Mouse (Mus musculus) layer of hippocampus, postnatal 14 days (tissue): ENCODE measurements at regions not wholly inside any gene's neighbourhood (a gene's known extent, or its start where the extent isn't known, plus 50 kb on each side); places are given as distances from the start of the nearest gene placed in this dataset.

Experiments
- DNase-seq, 2 experiments: peaks; one replicate each; pipeline ENCODE4 v3.0.0; 2021 to 2022; ENCODE audit warnings: low spot score in 2 of 2, mixed read lengths in 1 of 2

GRCm38 (mm10) chrX:142540264-142540663 is 140.9 kb upstream of the Tmem164 start:
- peak; percentile 46 to 64 for DNase-seq

DNA sequence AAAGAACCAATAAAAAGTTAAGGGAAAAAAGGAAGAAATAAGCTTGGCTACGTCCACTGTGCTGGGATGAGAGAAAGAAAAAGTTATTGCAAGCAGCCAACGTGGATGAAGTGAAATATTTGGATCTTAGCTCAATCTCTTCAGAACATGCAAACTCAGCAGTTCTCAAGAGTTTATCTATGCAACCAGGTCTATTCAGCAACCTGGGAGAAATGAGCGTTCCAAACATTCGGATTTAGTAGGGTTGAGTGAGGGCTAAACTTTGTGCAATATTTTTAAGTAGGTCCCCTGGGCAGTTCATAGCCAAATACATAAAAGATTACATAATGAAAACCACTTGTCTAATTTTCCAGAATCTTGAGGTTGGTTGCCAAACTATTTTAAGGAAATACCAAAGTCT is 129.0 kb upstream of the Tmem164 start:
- no peak for DNase-seq

- DNase-seq: peak in 1 of 2 experiments; percentile 42
Observed at GRCm38 (mm10) chrX:142554161-142554560, 127.0 kb upstream of the Tmem164 start.

DNA sequence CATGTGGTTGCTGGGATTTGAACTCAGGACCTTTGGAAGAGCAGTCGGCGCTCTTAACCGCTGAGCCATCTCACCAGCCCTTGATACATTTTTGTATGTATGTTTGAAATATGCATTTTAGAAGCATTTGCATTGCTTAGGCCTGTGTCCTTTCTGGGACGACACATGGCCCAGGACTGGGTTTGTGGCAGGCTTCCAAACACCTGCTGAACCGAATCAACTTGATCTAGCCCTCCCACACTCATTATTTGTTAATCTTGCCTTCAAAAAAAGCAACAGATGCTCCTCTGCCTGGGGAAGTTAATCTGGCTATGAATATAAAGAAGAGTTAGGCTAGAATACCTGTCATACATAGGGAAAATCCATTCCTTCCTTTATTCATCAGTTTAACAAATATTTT is 123.7 kb upstream of the Tmem164 start:
- no peak for DNase-seq

GRCm38 (mm10) chrX:142560209-142560912 is 120.8 kb upstream of the Tmem164 start:
- DNase-seq: peak in 1 of 2 experiments; percentile 10

GRCm38 (mm10) chrX:142561788-142562187 is 119.4 kb upstream of the Tmem164 start:
- DNase-seq: no peak

GRCm38 (mm10) chrX:142564186-142564585 is 117.0 kb upstream of the Tmem164 start:
- DNase-seq: no peak

DNA sequence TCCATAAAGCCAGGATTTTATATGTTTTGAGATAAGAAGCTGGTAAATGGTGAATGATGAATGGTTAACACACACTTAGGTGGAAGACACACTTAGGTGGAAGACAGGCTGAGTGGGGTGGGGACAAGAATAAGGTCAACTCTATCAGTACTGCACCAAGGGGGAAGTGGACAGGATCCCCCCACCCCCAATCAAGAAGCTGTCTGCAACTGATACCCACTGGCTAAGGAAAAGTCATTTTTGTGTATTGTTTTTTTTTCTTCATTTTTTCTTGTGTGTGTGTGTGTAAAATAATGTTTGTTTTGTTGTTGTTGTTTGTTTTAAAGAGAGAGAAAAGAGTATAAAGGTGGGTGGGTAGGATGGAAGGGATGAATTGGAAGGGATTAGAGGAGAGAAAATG is 109.4 kb upstream of the Tmem164 start:
- DNase-seq: no peak

DNA sequence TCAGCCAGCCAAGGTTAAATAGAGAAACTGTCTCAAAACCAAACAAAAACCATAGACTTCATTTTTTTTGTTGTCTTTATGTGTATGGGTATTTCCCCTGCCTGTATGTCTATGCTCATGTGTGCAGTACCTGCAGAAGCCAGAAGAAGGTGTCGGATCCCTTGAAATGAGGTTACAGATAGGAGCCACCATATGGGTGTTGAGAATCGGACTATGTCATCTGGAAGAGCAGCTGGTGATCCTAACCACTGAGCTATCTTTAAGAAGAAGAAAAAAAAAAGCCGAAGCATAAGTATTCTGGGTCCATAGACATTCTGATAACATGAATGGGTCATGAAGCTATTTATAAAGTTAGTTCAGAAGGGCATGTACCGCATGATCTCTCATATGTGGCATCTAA is 107.2 kb upstream of the Tmem164 start:
- DNase-seq: no peak

DNA sequence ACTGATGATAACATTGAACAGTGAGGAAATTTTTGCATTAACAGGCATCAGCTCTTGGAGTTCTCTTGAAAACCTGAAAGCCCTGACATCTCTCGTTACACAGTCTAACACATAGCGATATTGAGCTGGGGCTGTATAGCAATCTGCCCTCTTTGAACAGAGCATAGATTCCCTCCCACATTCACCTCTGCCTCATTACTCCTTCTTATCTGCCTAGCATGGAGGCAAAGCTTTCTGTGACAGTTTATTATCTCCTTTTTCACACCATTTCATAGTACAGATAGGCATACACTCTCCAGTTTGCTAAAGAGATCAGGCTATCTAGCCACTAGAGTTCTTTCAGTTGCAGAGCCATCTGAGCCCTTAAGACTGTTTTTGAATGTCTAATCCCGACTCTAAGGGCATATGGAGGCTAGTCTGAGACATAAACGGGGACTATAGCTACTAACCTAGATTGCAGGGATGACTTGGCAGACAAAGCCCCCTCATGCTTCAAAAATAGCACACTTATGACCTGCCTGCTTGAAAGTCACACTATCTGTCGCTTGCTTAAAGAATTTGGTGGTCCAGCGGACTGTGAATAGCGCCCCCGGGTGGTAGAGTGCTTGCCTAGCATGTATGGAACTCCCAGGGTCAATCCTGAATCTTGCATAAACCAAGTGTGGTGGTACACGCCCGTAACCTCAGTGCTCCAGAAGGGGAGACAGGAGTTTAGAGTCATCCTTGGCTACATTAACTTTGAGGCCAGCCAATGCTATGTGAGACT is 106.1 kb upstream of the Tmem164 start:
- DNase-seq: no peak

DNA sequence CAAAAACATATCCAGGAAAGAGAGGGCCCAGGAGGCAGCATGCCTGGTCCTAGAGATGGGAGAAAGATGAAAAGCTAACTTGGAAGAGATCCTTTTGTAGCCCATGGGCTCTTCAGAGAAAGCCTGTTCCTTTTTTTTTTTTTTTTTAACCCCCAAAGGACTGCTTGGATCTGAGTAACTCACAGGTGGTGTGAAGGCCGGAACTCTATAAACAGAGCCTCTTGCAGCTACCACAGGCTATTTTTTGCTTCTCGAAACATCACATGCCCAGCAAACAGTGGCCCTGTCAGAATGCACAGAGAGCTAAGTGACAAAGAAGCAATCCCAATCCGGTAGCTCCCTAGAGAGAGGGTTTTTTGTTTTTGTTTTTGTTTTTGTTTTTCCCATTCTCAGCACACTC is 105.1 kb upstream of the Tmem164 start:
- DNase-seq: no peak

DNA sequence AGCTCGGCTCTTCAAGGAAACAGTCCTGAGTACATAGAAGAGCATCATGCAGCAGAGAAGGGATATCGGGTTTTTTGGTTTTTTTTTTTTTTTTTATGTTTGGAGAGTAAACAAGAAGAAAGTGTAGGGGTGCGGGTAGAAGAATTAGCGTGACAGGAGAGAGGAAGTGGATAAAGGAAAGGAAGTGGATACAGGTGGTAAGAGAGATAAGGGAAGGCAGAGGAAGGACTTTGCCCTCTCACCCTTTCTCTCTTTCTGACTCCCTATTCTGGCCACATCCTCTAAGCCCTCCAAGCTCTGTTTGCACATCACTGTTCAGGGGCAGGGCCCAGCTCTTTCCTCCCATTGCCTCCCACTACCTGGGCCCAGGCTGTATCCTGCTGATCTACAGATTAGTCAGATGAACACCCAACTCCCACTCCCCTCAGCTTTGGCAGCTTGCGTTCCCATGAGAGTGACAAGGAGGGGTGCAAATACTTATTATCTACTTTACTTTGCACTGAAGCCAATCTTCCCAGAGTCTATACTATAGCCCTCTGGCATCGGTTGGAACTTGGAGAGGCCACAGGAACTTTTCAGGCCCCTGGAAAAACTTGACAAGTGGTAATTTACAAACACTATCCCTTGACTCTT is 103.6 kb upstream of the Tmem164 start:
- no peak for DNase-seq

DNA sequence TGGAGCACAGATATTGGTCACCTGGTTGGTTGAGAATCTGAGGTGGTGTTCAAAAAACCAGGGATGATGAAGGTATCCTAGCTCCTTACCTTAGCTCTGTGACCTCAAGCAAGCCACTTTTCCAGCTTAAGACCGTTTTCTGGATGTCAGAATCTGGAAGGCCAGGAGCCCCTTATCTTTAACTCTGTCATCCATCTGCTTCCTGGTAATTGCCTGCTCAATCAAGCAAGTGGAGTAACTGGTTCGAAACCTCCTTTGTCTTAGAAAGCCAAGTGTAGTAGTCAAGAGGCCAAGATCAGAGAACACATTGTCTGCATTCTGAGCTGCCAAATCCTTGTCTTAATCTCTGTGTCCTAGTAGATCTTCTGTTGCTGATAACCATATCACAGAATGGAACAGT is 95.9 kb upstream of the Tmem164 start:
- DNase-seq: no peak

GRCm38 (mm10) chrX:142599377-142599776 is 81.8 kb upstream of the Tmem164 start:
- no peak for DNase-seq

DNA sequence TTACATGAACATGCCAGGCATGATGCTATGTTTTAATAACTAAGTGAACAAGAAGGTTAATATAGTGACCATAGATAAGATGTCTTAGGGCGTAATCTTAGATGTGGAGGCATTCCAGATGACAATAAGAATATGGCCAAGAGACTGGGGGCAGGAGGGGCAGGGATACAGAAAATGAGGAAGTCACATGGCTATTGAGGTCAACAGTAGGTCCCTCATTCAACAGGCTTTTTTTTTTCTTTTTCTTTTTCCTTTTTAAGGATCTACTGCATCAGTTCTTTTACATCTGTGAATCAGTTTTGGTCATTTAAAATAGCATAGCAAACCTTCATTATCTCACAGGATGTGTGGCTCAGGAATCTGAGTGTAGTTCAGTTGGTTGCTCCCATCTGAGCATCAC is 80.4 kb upstream of the Tmem164 start:
- no peak for DNase-seq

DNA sequence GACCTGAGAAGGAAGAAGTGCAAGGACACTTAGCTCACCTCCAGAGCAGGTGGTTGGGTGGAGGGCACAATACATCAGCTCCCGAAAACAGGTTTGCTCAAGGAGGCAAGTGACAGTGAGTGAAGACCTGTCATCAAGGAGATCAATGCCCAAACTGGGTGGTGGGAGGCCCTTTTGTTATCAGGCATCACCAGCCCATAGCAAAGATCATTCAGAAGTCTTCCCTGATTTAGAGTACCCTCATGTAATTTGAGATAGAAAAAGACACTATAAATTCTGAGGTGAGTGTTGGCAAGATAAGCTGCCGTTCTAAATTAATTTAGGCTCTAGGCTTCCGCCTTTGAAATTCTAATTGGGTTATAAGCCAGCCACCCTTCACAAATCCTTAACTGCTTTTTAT is 76.1 kb upstream of the Tmem164 start:
- no peak for DNase-seq

GRCm38 (mm10) chrX:142606595-142607205 is 74.5 kb upstream of the Tmem164 start:
- no peak for DNase-seq

DNA sequence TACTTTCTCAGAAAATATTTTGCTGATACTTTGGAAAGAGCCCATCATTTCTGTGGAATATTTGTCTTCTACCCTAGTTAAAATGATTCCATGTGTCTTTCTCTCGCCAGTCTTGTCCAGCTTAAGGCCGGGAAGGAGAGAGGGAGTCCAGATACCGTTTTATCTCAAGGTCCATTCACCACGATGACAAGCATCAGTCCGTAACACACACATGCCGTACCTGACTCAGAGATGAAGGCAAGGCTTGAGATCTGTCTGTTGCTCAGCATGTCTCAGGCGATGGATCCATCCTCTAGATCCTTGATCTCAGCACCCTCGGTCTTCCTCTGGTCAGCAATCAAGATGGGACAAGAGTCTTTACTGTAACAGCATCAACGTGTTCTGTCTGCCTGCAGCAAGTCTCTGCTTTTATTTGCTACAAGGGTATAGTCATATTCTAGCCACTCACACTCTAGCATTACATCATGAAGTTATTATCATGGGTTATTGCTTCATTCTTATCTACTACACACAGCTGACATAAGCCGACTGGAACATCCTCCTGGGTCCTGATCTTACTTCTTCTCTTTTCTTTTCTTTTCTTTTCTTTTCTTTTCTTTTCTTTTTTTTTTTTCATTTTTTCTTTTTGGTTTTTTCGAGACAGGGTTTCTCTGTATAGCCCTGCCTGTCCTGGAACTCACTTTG is 64.9 kb upstream of the Tmem164 start:
- no peak for DNase-seq

DNA sequence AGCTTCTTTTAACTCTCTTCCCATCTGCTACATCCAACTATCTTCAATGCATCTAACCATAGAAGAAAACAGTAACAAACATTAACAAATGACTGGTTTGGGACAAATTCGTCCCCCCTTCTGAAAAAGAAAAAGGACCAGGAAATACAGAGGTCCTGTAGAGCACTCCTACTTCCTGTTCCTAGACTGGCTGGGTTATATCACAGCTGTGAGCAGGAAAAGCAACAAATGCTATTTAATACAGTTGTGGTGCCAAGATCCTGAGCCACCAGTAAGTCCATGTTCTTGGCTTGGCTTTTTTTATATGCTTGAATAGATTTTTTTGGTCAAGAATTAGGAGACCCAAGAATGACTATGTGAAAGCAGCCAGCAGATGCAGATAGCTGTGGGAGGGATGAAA is 62.8 kb upstream of the Tmem164 start:
- DNase-seq: no peak

- no peak for DNase-seq
Observed at GRCm38 (mm10) chrX:142623359-142623758, 57.8 kb upstream of the Tmem164 start.

DNA sequence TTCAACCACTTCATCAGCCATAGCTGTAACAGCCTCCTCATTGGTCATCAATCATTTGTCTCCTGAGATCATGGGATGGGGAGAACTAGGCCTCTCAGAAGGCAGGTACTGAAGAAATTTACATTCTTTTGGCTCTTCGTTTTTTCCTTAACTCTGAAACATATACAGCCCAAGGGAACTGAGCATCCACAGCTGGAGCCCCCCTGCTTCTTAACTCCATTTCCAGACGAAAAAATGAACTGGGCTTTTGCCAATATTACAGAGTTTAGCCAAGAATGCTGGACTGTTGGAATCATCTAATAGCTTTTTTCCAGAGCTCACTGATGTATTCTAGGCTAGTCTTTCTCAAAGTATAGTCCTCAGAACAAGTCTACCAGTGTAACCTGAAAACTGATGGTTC is 57.3 kb upstream of the Tmem164 start:
- DNase-seq: no peak
